Mouse (Mus musculus): ENCODE data around the gene Spem1. TPM values are rescaled to one million over a fixed set of nuclear protein-coding genes. Genes with fewer than 3 reads are reported as not detected.
"Not testable (repeated sequence)": the region's sequence is repeated elsewhere in the genome, so short reads cannot be mapped to it uniquely, and the experiment has no call there.

Gene Spem1
- total RNA-seq, 1 experiment, result 0.27 TPM

DNA sequence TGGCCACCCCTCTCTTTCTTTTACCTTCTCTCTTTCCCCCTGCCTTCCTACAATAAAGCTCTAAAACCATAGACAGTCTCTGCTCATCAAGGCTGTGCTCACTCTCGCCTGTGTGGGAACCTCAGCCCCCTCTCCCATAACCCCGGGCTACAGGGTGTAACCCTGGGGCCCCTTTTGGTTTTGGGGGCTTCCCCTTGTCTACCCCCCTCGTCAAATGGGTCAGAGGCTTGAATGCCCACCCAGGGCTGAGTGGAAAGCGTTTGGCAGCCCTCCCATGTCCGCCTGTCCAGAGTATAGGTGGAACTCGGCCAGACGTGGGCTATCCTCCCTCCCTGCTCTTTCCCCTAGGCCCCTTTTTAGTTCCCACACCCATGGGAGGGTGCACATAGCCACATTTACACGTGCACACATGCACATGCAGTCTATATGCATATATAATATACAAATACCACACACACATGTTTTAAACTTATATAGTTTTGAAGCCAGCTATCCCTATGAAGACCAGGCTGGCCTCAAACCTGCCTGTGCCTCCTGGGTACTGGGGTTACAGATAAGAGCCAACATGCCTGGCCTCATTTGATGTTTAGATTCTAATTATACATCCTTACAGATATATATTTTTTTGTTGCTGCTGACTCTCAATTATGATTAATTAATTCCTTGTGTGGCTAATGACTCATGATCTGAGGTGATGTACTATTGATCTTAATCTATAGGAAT lies 42.3 kb upstream of the Spem1 start:
- DNase-seq (ENCODE audit: low read depth, low spot score), result no peak
- Histone ChIP-seq H3K9ac (ENCODE audit: insufficient read depth, low read depth, low read length, poor library complexity, severe bottlenecking) (no peak overlapping the region), H3K27ac (ENCODE audit: insufficient read depth, low read depth, low read length, poor library complexity, severe bottlenecking) (no peak overlapping the region), H3K36me3 (ENCODE audit: control insufficient read depth, insufficient read depth, low read length, poor library complexity, severe bottlenecking) (no peaks in the 10 kb centered on the region), H3K4me1 (ENCODE audit: control insufficient read depth in 2 of 2, insufficient read depth in 2 of 2, low read length in 2 of 2, poor library complexity in 1 of 2) (peaks cover 2 to 5% of the 10 kb centered on the region in 2 experiments; a peak in 2 of 4 replicates), H3K9me3 (ENCODE audit: control insufficient read depth, insufficient read depth, low read depth, low read length) (no peaks in the 10 kb centered on the region), H3K4me3 (ENCODE audit: insufficient read depth in 1 of 2, low read depth in 1 of 2, low read length in 2 of 2, poor library complexity in 1 of 2, severe bottlenecking in 1 of 2) (no peak overlapping the region)
- in situ Hi-C loops (cut with MboI; ENCODE audit: low sequenced_read_pairs in 2 of 2, unreplicated experiment in 2 of 2), result no loop called here
- TF ChIP-seq ZNF384 (IDR thresholded peaks at IDR 0.05; ENCODE audit: low read depth, low read length), result no peak
- no peak for TF ChIP-seq MAFK (IDR thresholded peaks at IDR 0.05; ENCODE audit: insufficient read depth, low read depth, low read length)
- TF ChIP-seq CHD2 (IDR thresholded peaks at IDR 0.05; ENCODE audit: low read depth, low read length), result no peak
- no peak for TF ChIP-seq HCFC1 (IDR thresholded peaks at IDR 0.05; ENCODE audit: borderline replicate concordance, insufficient read depth, low read length)
- no peak for TF ChIP-seq ZC3H11A (IDR thresholded peaks at IDR 0.05; ENCODE audit: borderline replicate concordance, low read depth, low read length)

DNA sequence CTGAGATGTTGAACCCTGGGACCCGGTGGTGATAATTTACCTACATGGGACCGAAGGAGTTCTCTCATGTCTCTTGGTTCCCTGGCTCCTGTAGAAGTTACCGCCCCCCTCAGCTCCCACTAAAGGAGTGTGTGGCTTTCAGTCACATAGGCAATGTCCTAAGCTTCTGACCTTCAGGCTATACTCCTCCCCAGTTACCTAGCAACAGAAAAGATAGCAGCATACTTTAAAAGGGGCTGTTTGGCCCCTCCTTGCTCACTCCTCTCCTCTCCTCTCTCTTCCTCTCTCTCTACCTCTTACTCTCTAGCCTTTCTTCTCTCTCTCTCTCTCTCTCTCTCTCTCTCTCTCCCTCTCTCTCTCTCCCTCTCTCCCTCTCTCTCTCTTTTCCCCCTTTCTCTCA lies 41.7 kb upstream of the Spem1 start:
- in situ Hi-C loops (cut with MboI; ENCODE audit: low sequenced_read_pairs in 2 of 2, unreplicated experiment in 2 of 2); H3K9me3 ChIP-seq (ENCODE audit: control insufficient read depth, insufficient read depth, low read depth, low read length); H3K27ac ChIP-seq (ENCODE audit: insufficient read depth, low read depth, low read length, poor library complexity, severe bottlenecking); DNase-seq (ENCODE audit: low read depth, low spot score); H3K9ac ChIP-seq (ENCODE audit: insufficient read depth, low read depth, low read length, poor library complexity, severe bottlenecking); H3K4me3 ChIP-seq (ENCODE audit: insufficient read depth in 1 of 2, low read depth in 1 of 2, low read length in 2 of 2, poor library complexity in 1 of 2, severe bottlenecking in 1 of 2); H3K4me1 ChIP-seq (ENCODE audit: control insufficient read depth in 2 of 2, insufficient read depth in 2 of 2, low read length in 2 of 2, poor library complexity in 1 of 2); H3K36me3 ChIP-seq (ENCODE audit: control insufficient read depth, insufficient read depth, low read length, poor library complexity, severe bottlenecking): not testable (repeated sequence)

DNA sequence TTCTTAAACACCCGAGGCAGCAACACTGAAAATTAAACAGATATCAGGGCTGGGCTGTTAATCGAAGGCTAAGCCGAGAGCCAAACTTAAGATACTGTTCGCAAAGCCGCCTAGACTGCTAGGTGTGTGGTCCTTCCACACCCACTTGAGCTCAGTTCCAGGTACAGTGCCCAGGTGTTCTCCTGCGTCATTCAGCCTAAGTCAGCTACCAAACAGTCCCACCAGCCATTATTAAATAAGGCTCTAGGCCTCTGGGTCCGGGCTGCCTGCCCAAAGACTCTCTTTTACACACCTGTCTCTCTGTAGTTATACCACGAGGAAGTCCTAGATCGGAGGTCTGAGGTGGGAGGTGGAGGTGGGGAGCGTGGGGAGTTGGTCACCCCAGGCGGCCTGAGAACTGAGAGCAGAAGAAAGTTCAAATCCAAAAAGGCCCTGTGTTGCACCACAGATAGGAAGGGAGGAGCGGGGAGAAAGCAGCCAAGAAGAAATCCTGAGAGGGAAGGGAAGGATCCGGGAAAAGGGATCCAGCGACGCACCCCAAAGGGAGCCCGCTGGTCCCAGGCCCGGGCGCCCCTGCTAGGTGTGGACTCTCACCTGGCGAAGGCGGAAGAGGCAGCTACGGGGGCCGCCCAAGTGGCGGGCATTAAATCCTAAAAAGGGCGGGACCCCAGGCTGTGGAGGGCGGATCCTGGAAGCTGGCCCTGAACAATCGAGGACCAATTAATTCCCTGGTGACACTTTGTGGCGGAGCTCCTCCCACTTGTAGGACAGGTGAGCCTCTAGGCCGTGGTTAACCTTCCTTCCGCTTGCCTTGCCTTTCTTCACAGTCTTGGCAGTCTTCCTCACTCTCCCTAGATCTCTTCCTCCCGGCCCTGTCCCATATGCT lies 36.4 kb upstream of the Spem1 start, which contains the start of gene Tnk1:
Gene Tnk1 (minus strand): TSS at position 618 of the 886 bp plus-strand sequence.
- Histone ChIP-seq H3K9me3 (ENCODE audit: control insufficient read depth, insufficient read depth, low read depth, low read length) (no peaks in the 10 kb centered on the region), H3K4me3 (ENCODE audit: insufficient read depth in 1 of 2, low read depth in 1 of 2, low read length in 2 of 2, poor library complexity in 1 of 2, severe bottlenecking in 1 of 2) (peak within 1 kb of the TSS; percentile 53 to 65), H3K36me3 (ENCODE audit: control insufficient read depth, insufficient read depth, low read length, poor library complexity, severe bottlenecking) (peaks cover 4% of the 10 kb centered on the region; the same call in 1 of the 2 replicates), H3K4me1 (ENCODE audit: control insufficient read depth in 2 of 2, insufficient read depth in 2 of 2, low read length in 2 of 2, poor library complexity in 1 of 2) (peaks cover 4 to 14% of the 10 kb centered on the region in 2 experiments; a peak in 2 of 4 replicates), H3K9ac (ENCODE audit: insufficient read depth, low read depth, low read length, poor library complexity, severe bottlenecking) (peak within 1 kb of the TSS; percentile 67), H3K27ac (ENCODE audit: insufficient read depth, low read depth, low read length, poor library complexity, severe bottlenecking) (no peak within 1 kb of the TSS)
- no peak for TF ChIP-seq HCFC1 (IDR thresholded peaks at IDR 0.05; ENCODE audit: borderline replicate concordance, insufficient read depth, low read length)
- TF ChIP-seq CHD2 (IDR thresholded peaks at IDR 0.05; ENCODE audit: low read depth, low read length), result no peak
- TF ChIP-seq ZC3H11A (IDR thresholded peaks at IDR 0.05; ENCODE audit: borderline replicate concordance, low read depth, low read length), result no peak
- no peak for TF ChIP-seq MAFK (IDR thresholded peaks at IDR 0.05; ENCODE audit: insufficient read depth, low read depth, low read length)
- no peak for TF ChIP-seq ZNF384 (IDR thresholded peaks at IDR 0.05; ENCODE audit: low read depth, low read length)
- in situ Hi-C loops (cut with MboI; ENCODE audit: low sequenced_read_pairs in 2 of 2, unreplicated experiment in 2 of 2), result no loop called here
- DNase-seq (ENCODE audit: low read depth, low spot score), result no peak

DNA sequence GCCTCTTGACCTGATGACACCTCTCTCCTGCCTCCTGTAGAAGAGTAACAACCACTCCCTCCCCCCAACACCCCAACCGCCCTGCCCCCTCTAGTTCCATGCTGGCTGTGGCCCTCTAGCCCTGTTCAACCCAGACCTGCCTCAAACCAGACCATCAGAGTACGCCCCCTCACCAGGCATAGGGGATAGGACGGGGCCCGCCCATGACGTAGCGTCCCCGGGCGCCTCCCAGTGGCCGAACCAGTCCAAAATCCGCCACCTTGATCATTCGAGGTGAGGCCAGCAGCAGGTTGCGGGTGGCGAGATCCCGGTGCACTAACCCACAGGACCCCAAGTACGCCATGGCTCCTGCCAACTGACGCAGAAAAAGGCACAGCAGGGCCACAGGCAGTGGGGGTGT lies 33.4 kb upstream of the Spem1 start:
- in situ Hi-C loops (cut with MboI; ENCODE audit: low sequenced_read_pairs in 2 of 2, unreplicated experiment in 2 of 2), result no loop called here
- peak overlapping the region; percentile 52 to 58 for H3K4me3 ChIP-seq (ENCODE audit: insufficient read depth in 1 of 2, low read depth in 1 of 2, low read length in 2 of 2, poor library complexity in 1 of 2, severe bottlenecking in 1 of 2)
- DNase-seq (ENCODE audit: low read depth, low spot score), result no peak
- TF ChIP-seq ZC3H11A (IDR thresholded peaks at IDR 0.05; ENCODE audit: borderline replicate concordance, low read depth, low read length) (no peak), MAFK (IDR thresholded peaks at IDR 0.05; ENCODE audit: insufficient read depth, low read depth, low read length) (no peak), CHD2 (IDR thresholded peaks at IDR 0.05; ENCODE audit: low read depth, low read length) (no peak), ZNF384 (IDR thresholded peaks at IDR 0.05; ENCODE audit: low read depth, low read length) (no peak), HCFC1 (IDR thresholded peaks at IDR 0.05; ENCODE audit: borderline replicate concordance, insufficient read depth, low read length) (no peak)
- no peaks in the 10 kb centered on the region for H3K9me3 ChIP-seq (ENCODE audit: control insufficient read depth, insufficient read depth, low read depth, low read length)
- no peak overlapping the region for H3K9ac ChIP-seq (ENCODE audit: insufficient read depth, low read depth, low read length, poor library complexity, severe bottlenecking)
- H3K36me3 ChIP-seq (ENCODE audit: control insufficient read depth, insufficient read depth, low read length, poor library complexity, severe bottlenecking), result peaks cover 15% of the 10 kb centered on the region; the same call in 1 of the 2 replicates
- no peak overlapping the region for H3K27ac ChIP-seq (ENCODE audit: insufficient read depth, low read depth, low read length, poor library complexity, severe bottlenecking)
- peaks cover 4 to 14% of the 10 kb centered on the region in 2 experiments; a peak in 2 of 4 replicates for H3K4me1 ChIP-seq (ENCODE audit: control insufficient read depth in 2 of 2, insufficient read depth in 2 of 2, low read length in 2 of 2, poor library complexity in 1 of 2)
